Mouse (Mus musculus) granulocyte monocyte progenitor cell, adult 5-6 weeks (primary cell): ENCODE measurements around the gene Dzip1. TPM values are rescaled to one million over a fixed set of nuclear protein-coding genes. Genes with fewer than 3 reads are reported as not detected.
A peak's percentile ranks its signal among the peaks of the same experiment; 100 is the strongest.

ENCODE experiments used
- ATAC-seq: replicated peaks from 2 replicates; pipeline ENCODE4 v1.8.0; 2016; ENCODE audit warnings: mild to moderate bottlenecking, moderate TSS enrichment, inconsistent platforms; ENCODE audit not compliant: poor library complexity, severe bottlenecking
- total RNA-seq, 2 experiments: library from RNA; stranded (forward) in 1 of 2; stranded (reverse) in 1 of 2; fragments of 200-712, 200-1000 nt in 1 of 2; fragments of >200 nt in 1 of 2; fragmentation: Nextera tagmentation in 1 of 2; gene quantifications; 2 replicates each; pipeline ENCODE4 v1.2.3; 2014 to 2017

Gene Dzip1
- total RNA-seq, 2 experiments from 2014 or later: not detected

DNA sequence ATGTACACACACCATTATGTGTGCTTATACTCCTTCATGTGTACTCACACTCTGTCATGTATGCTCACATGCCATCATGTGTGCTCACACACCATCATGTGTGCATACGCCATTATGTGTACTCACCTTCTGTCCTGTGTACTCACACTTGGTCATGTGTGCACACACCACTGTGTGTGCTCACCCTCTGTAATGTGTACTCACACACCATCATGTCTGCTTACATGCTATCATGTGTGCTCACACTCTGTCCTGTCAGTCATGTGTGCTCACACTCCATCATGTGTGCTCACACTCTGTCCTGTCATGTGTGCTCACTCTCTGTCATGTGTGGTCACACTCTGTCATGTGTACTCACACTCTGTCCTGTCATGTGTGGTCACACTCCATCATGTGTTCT, 85.2 kb downstream of the Dzip1 start:
- ATAC-seq: 0 out of 2 replicates have a peak, but pooled peaks have one; percentile 22

DNA sequence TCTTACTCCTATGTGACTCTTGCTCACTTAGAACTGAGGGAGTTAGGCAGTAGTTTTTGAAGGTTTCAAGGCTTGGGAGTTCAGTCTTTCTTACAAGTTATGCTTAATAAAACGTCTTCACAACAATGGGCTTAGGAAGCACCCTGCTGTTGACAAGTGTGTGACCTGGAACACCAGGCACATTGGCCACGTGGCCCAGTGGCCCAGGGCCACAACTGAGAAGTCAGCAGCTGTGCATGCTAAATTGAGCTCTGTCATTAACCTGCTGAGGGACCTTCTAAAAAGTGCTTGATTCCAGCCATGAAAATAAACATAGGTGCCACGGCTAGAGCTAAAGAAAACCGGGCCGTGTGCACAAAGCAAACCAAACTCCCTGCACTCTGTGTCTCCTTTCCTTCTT, 85.8 kb downstream of the Dzip1 start:
- no peak for ATAC-seq

DNA sequence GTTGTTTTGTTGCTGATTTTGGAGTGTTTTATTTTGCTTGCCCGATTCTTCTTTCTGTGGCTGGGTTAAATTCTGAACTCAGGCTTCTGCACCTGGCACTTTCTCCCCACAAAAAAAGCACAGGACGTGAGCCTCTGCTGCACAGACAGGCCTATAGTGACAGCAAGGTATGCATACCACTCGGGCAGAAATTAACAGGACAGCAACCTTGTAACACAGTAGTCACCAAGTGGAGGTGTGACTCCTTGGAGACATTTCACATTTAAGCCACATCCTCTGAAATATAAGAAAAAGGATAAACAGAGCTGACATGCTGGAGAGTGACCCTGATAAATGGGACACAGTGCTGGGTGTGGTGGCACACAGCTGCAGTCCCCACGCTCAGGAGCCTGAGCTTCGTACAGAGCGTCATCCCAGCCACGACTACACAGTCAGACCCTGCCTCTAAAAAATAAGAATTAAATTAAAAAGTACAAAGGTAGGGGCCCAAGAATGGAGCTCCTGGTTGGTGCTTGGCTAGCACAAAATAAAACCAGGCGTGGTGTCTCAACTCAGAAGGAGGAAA, 86.6 kb downstream of the Dzip1 start:
- no peak for ATAC-seq

DNA sequence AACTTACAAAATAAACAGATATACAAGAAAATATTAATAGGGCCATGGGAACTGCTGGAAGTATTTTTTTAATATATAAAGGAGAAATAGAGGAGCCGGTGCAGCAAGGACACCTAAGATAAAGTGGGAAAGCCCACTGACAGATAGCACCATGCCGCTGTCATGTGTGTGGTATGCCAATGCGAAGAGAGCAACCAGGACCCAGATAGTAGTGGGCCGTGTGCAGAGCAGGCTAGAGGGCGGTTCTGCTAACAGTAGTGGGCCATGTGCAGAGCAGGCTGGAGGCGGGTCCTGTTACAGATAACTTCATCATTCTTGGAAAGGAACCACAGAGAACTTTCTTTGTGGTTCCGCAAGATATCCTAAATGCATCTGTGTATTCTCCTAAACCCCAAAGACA, 88.5 kb downstream of the Dzip1 start:
- ATAC-seq: no peak

DNA sequence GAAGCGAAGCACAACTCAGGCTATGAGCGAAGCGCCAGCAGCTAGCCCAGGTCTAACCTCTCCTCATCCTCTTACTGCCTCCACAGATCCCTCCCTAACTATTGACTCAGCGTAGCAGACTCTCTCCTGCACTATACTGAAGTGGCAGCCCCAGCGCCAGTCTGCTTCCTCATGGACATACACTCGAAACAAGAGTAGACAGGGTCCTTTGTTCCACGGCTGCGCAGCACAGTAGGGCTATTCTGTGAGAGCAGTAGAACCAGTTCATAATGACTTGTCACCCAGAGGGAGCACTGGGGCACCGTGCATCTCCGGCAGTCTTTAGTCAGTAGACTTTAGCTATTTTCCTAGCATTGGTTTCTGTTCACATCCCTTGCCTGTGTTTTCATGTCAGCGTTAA, 89.1 kb downstream of the Dzip1 start:
- ATAC-seq: no peak

DNA sequence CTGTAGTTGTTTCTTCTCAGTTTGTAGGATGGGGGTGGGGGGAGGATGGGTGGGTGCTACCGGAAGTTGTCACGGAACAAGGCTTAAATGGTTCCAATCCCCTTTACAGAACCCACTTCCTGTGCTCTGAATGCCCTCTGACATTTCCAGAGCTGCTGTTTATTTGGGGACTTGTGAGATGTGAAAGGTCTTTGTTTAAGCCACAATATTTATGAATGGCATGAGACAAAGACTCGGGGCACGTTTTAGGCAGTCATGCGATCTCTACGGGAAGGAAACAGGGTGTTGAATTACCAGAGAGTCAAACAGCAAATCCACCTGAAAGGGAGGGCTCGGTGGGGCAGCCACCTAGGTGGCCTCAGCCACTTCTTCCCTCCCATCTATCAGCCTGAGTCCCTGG, 90.9 kb downstream of the Dzip1 start:
- peak; percentile 20; the same call in 1 of the 2 replicates for ATAC-seq

DNA sequence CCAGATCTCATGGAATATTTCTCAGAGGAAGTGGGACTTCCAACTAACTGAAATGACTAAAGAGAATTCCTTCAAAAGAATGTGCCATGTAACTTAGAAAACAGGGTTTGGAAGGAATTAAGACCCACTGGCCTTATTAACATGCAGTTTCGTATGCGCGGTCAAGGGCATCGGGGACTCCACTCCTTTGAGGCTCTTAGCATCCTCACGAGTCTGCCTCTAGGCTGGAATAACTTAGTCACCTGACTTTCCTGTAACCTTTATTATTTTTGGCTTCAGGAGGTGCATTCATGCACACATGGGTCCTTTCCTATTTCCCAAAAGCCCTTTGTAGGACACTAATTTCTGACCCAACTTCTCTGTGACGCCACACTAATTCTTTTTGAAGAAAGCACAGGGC, 92.0 kb downstream of the Dzip1 start:
- no peak for ATAC-seq

DNA sequence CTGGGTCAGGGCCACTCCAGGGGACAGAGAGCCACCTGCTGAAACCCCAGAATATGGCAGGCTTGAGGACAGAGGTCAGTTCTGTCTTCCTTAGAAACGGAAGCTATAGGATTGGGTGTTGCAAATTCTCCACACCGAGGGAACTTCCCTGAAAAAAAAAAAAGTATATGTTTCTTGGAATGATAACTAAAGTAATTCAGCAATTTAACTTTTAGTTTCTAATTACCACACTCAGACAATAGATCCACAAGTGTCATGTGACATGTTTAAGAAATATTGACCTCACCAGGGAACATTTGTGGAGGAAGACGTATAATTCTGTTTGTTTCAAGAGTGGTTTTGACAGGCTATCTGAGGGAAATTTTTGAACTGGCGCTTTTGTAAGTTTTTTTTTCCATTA, 93.7 kb downstream of the Dzip1 start:
- no peak for ATAC-seq

DNA sequence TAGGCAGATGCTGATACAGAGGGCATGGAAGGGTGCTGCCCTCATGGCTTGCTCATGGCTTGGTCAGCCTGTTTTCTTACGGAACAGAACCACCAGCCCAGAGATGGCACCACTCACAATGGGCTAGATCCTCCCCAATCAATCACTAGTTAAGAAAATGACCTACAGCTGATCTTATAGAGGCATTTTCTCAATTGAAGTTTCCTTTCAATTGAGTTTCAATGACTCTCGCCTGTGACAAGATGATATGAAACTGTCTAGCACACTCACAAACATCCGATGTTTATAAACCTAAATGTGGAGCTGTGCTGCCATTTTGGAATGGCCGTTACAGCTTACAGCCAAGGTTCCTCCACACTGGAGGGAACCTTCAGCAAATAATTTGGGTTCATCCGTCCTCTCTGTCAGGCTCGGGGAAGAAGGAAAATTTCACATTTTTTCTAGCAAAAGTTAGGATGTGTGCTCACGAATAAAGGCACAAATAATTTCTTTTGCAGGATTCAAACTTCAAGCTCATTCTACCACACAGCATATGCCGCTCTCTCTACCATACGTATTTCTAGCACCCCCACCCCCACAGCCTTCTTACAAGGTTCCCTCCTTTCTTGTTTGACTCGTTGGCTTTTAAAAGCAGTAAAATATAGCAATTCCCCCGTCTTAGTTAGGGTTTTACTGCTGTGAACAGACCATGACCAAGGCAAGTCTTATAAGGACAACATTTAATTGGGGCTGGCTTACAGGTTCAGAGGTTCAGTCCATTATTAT, 95.7 kb downstream of the Dzip1 start:
- ATAC-seq: no peak

DNA sequence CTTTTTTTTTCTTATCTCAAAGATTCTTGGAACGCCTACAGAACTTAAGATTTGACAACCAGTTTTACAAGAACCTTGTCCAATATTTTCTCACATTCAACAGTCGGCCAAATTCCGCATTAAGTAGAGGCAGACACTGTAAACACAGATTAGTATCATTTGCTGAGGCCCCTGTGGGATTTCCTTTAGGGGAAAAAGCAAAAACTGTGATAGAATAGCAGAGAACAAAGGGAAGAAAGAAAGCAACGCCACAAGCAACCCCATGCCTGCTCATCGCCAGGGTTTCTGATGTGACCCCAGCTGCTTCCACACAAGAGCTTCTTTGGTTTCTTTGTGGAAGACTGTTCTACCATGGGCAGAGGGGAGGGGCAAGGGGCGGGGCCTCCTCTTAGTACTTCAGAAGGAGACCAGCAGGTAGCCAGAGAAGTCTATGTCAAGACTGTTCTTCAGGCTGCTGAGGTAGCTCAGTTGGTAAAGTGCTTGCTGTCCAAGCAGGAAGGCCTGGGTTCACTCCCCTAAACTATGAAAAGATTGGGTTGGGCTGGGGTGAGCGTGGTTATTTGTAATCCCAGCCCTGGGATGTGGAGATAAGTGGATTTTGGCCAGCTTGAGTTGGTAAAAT, 97.9 kb downstream of the Dzip1 start:
- ATAC-seq: 0 out of 2 replicates have a peak, but pooled peaks have one; percentile 27

DNA sequence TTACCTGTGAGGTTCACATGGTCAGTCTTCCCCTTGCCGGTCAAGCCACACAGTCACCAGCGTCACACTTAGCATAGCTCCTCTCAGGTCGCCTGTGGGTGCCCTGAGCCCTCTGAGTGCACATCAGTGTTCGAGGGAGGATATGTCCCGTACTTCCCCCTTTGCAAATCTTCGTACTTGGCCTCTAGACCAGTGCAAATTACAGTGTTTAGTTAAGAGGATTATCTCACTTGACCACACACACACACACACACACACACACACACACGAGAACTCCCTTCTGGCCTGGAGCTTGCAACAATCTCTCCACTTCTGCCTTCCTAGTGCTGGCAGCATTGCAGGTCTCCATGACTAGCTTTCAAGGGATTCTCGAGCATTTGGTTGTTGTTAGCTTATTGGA, 98.9 kb downstream of the Dzip1 start:
- ATAC-seq: peak; percentile 48

Other genes starting within 250 kb of the Dzip1 start
- gene Abcc4, start 219.2 kb downstream of the Dzip1 start, total RNA-seq (2014; fragmentation: Nextera tagmentation): 42.4 and 42.7 TPM in 2 replicates
- gene Abcc4, start 219.2 kb downstream of the Dzip1 start, total RNA-seq (2017): 34.0 and 38.8 TPM in 2 replicates
- gene Cldn10, start 137.6 kb downstream of the Dzip1 start, total RNA-seq (2014; fragmentation: Nextera tagmentation): not detected in 2 replicates
- gene Cldn10, start 137.6 kb downstream of the Dzip1 start, total RNA-seq (2017): 0.31 TPM in 1 of 2 replicates, not detected in the other
- 58.0 and 62.4 TPM in 2 replicates for gene Dnajc3, start 12.5 kb upstream of the Dzip1 start, total RNA-seq (2014; fragmentation: Nextera tagmentation)
- gene Dnajc3, start 12.5 kb upstream of the Dzip1 start, total RNA-seq (2017): 128 and 142 TPM in 2 replicates
- 0.92 and 8.4 TPM in 2 replicates for gene Uggt2, start 174.0 kb upstream of the Dzip1 start, total RNA-seq (2014; fragmentation: Nextera tagmentation)
- 0.72 and 4.3 TPM in 2 replicates for gene Uggt2, start 174.0 kb upstream of the Dzip1 start, total RNA-seq (2017)
- gene Hs6st3, start 212.9 kb upstream of the Dzip1 start, total RNA-seq (2014; fragmentation: Nextera tagmentation): not detected in 2 replicates
- not detected in 2 replicates for gene Hs6st3, start 212.9 kb upstream of the Dzip1 start, total RNA-seq (2017)